Mouse (Mus musculus) midbrain, embryonic 12.5 days (tissue): ENCODE results near the gene Ctnna2. TPM values are rescaled to one million over a fixed set of nuclear protein-coding genes. Genes with fewer than 3 reads are reported as not detected.
A peak's percentile ranks its signal among the peaks of the same experiment; 100 is the strongest.

Experiments
- ATAC-seq: fragments of 200-750 bp; cut with Nextera tagmentation; 2 replicates; pipeline ENCODE4 v1.8.0; 2017; ENCODE audit warnings: low read depth, moderate TSS enrichment, moderate library complexity; ENCODE audit not compliant: low FRiP score
- H3K27ac ChIP-seq: fragments of 300-500 bp; sonication (generic); replicated peaks from 2 replicates; pipeline ENCODE4 v1.5.1; 2016; ENCODE audit warnings: mild to moderate bottlenecking
- H3K27me3 ChIP-seq: fragments of 300-500 bp; sonication (generic); 2 replicates; pipeline ENCODE4 v1.6.1; 2016; ENCODE audit warnings: mild to moderate bottlenecking
- H3K36me3 ChIP-seq: fragments of 300-500 bp; sonication (generic); 2 replicates; pipeline ENCODE4 v1.6.1; 2016
- H3K4me1 ChIP-seq: fragments of 300-500 bp; sonication (generic); 2 replicates; pipeline ENCODE4 v1.6.1; 2016
- H3K4me2 ChIP-seq: fragments of 300-500 bp; sonication (generic); replicated peaks from 2 replicates; pipeline ENCODE4 v1.6.1; 2016; ENCODE audit warnings: mild to moderate bottlenecking, moderate library complexity
- H3K4me3 ChIP-seq: fragments of 300-500 bp; sonication (generic); 2 replicates; pipeline ENCODE4 v1.5.1; 2016; ENCODE audit warnings: mild to moderate bottlenecking
- H3K9ac ChIP-seq: fragments of 300-500 bp; sonication (generic); replicated peaks from 2 replicates; pipeline ENCODE4 v1.6.1; 2016; ENCODE audit warnings: mild to moderate bottlenecking, moderate library complexity
- H3K9me3 ChIP-seq: fragments of 300-500 bp; sonication (generic); 2 replicates; pipeline ENCODE4 v1.6.1; 2016; ENCODE audit warnings: mild to moderate bottlenecking
- WGBS: fragments of 180-500 bp; shearing (Covaris S2); methylation state at CpG from one replicate; pipeline ENCODE4 v1.1.7; 2016; 5-methylcytosine and 5-hydroxymethylcytosine counted together
- polyA plus RNA-seq: library from polyadenylated mRNA; unstranded; fragments of >200 nt; fragmentation: Nextera tagmentation; extraction: Ambion mirVana; gene quantifications from 2 replicates; pipeline ENCODE4 v1.2.1, GENCODE M21; 2016

Gene Ctnna2
- polyA plus RNA-seq, 1 experiment from 2014 or later, result 82.0 TPM

GRCm38 (mm10) chr6:77050690-77051089 is 928.8 kb downstream of the Ctnna2 start:
- no peaks in the 10 kb centered on the region for H3K9me3 ChIP-seq
- peaks cover 23% of the 10 kb centered on the region for H3K4me1 ChIP-seq
- ATAC-seq, result peak; percentile 72
- H3K27ac ChIP-seq, result peak overlapping the region; percentile 46; the same call in 1 of the 2 replicates
- no peak overlapping the region for H3K4me2 ChIP-seq
- no peaks in the 10 kb centered on the region for H3K36me3 ChIP-seq
- WGBS, result 18% methylated on average over 3 of the region's 3 CpGs
- no peaks in the 10 kb centered on the region for H3K27me3 ChIP-seq
- H3K9ac ChIP-seq, result no peak overlapping the region
- no peak overlapping the region for H3K4me3 ChIP-seq

GRCm38 (mm10) chr6:77050193-77050592 is 929.3 kb downstream of the Ctnna2 start:
- H3K9me3 ChIP-seq, result no peaks in the 10 kb centered on the region
- H3K27ac ChIP-seq, result peak overlapping the region; percentile 46; the same call in 1 of the 2 replicates
- H3K4me1 ChIP-seq, result peaks cover 23% of the 10 kb centered on the region
- no peak overlapping the region for H3K9ac ChIP-seq
- ATAC-seq, result no peak
- no peak overlapping the region for H3K4me3 ChIP-seq
- H3K27me3 ChIP-seq, result no peaks in the 10 kb centered on the region
- no peak overlapping the region for H3K4me2 ChIP-seq
- no peaks in the 10 kb centered on the region for H3K36me3 ChIP-seq
- WGBS, result 41% methylated on average over 2 of the region's 2 CpGs

GRCm38 (mm10) chr6:77047568-77047967 is 931.9 kb downstream of the Ctnna2 start:
- no peak overlapping the region for H3K27ac ChIP-seq
- H3K9ac ChIP-seq, result no peak overlapping the region
- H3K4me1 ChIP-seq, result peaks cover 29% of the 10 kb centered on the region
- no peak overlapping the region for H3K4me2 ChIP-seq
- ATAC-seq, result peak; percentile 65; the same call in 1 of the 2 replicates
- no peaks in the 10 kb centered on the region for H3K36me3 ChIP-seq
- 22% methylated on average over 1 of the region's 1 CpGs for WGBS
- H3K27me3 ChIP-seq, result no peaks in the 10 kb centered on the region
- no peaks in the 10 kb centered on the region for H3K9me3 ChIP-seq
- H3K4me3 ChIP-seq, result no peak overlapping the region

GRCm38 (mm10) chr6:77025066-77025465 is 954.4 kb downstream of the Ctnna2 start:
- Histone ChIP-seq H3K36me3 (no peaks in the 10 kb centered on the region), H3K4me2 (no peak overlapping the region), H3K9ac (no peak overlapping the region), H3K27ac (no peak overlapping the region), H3K27me3 (no peaks in the 10 kb centered on the region), H3K9me3 (no peaks in the 10 kb centered on the region), H3K4me1 (no peaks in the 10 kb centered on the region), H3K4me3 (no peak overlapping the region)
- ATAC-seq, result no peak

DNA sequence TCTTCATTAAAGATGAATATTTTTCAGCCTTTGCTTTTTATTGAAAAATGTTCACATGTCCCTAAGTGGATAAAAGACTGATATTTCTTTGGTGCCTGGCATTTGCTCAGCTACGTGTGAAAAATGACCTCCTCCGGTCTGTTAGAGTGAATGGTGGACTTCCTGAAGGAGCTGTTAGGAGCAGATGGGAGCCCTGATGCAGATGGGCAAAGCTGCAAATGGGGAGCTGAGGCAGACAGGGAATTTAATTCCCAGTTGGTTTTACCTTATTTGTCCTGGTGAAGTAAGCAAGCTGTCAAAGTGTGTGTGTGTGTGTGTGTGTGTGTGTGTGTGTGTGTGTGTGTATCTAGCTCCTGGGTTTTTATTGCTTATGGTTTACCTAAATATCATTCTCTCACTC is 966.3 kb downstream of the Ctnna2 start:
- Histone ChIP-seq H3K9me3 (no peaks in the 10 kb centered on the region), H3K4me1 (no peaks in the 10 kb centered on the region), H3K36me3 (no peaks in the 10 kb centered on the region)

GRCm38 (mm10) chr6:77011001-77011400 is 968.5 kb downstream of the Ctnna2 start:
- Histone ChIP-seq H3K27ac (no peak overlapping the region), H3K4me2 (no peak overlapping the region), H3K4me3 (no peak overlapping the region), H3K36me3 (no peaks in the 10 kb centered on the region), H3K9ac (no peak overlapping the region), H3K9me3 (no peaks in the 10 kb centered on the region), H3K27me3 (no peaks in the 10 kb centered on the region), H3K4me1 (no peaks in the 10 kb centered on the region)
- WGBS, result 90% methylated on average over 1 of the region's 1 CpGs
- no peak for ATAC-seq

More for the DNA sequence above, 966.3 kb downstream of the Ctnna2 start:
- H3K4me3 ChIP-seq, result no peak overlapping the region
- no peak for ATAC-seq
- H3K4me2 ChIP-seq, result no peak overlapping the region
- 78% methylated on average over 2 of the region's 2 CpGs for WGBS
- H3K27me3 ChIP-seq, result no peaks in the 10 kb centered on the region
- H3K9ac ChIP-seq, result no peak overlapping the region
- no peak overlapping the region for H3K27ac ChIP-seq

DNA sequence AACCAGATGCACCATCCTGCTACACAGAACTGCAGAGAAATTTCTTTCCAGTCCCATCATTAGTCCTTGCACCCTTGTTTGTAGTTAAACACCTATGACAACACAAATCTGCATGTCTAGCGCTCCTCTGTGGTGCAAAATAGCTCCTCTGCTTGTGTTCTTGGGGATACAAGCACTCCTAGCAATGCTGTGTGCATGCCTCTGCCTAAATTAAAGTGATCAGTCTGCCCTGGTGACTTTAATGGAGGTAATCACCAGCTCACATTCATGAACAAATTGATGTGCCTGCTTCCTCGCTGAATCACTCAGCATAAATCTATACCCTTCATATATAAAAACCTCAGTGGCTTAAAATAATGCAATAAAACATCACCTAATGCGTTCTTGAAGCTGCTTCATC is 987.4 kb downstream of the Ctnna2 start:
- Histone ChIP-seq H3K9me3 (no peaks in the 10 kb centered on the region), H3K4me3 (no peak overlapping the region), H3K4me2 (no peak overlapping the region), H3K9ac (no peak overlapping the region), H3K36me3 (no peaks in the 10 kb centered on the region), H3K27me3 (no peaks in the 10 kb centered on the region), H3K27ac (no peak overlapping the region), H3K4me1 (no peaks in the 10 kb centered on the region)
- ATAC-seq, result no peak
- 72% methylated on average over 3 of the region's 3 CpGs for WGBS

GRCm38 (mm10) chr6:76984773-76985172 is 994.7 kb downstream of the Ctnna2 start:
- Histone ChIP-seq H3K4me2 (no peak overlapping the region), H3K9me3 (no peaks in the 10 kb centered on the region), H3K4me1 (no peaks in the 10 kb centered on the region), H3K4me3 (no peak overlapping the region), H3K9ac (no peak overlapping the region), H3K27ac (no peak overlapping the region), H3K36me3 (no peaks in the 10 kb centered on the region), H3K27me3 (no peaks in the 10 kb centered on the region)
- no peak for ATAC-seq
- 76% methylated on average over 4 of the region's 4 CpGs for WGBS

GRCm38 (mm10) chr6:76981651-76982050 is 997.8 kb downstream of the Ctnna2 start:
- no peaks in the 10 kb centered on the region for H3K36me3 ChIP-seq
- H3K27ac ChIP-seq, result no peak overlapping the region
- H3K9ac ChIP-seq, result no peak overlapping the region
- ATAC-seq, result no peak
- H3K9me3 ChIP-seq, result no peaks in the 10 kb centered on the region
- H3K27me3 ChIP-seq, result no peaks in the 10 kb centered on the region
- H3K4me1 ChIP-seq, result peaks cover 6% of the 10 kb centered on the region; the same call in 1 of the 2 replicates
- H3K4me2 ChIP-seq, result no peak overlapping the region
- whole genome bisulfite sequencing, result 100% methylated on average over 1 of the region's 1 CpGs
- H3K4me3 ChIP-seq, result no peak overlapping the region

DNA sequence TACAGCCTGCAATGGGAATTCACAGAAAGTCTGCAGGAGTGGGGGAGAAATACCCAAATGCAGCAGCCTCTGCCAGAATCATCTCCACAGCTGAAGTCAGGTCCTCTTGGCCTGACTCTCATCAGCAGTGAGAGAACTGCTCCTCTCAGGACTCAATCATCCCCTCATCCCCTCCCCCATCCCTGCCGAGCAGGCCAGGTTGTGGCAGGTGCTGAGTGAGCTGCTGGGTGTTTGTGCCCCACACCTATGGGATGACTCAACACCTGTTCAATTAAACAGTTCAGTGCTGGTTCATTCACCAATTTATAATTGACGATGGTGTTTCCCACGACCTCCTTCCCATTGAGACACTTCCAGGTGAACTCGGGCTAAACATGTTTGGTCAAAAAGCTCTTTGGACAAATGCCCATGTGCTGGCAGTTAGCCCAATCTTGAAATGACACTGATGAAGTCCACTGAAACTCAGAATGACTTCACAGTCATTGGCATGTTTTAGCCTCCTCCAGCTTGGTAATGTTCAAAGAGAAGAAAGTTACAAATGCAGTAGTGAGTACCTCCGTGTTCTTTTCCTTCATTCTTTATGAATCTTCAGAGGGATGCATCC is 1000.1 kb downstream of the Ctnna2 start:
- Histone ChIP-seq H3K4me2 (no peak overlapping the region), H3K4me3 (no peak overlapping the region), H3K36me3 (no peaks in the 10 kb centered on the region), H3K27me3 (no peaks in the 10 kb centered on the region), H3K9ac (no peak overlapping the region), H3K9me3 (no peaks in the 10 kb centered on the region), H3K4me1 (peaks cover 6% of the 10 kb centered on the region; the same call in 1 of the 2 replicates), H3K27ac (no peak overlapping the region)
- 87% methylated on average over 5 of the region's 5 CpGs for WGBS
- ATAC-seq, result no peak

DNA sequence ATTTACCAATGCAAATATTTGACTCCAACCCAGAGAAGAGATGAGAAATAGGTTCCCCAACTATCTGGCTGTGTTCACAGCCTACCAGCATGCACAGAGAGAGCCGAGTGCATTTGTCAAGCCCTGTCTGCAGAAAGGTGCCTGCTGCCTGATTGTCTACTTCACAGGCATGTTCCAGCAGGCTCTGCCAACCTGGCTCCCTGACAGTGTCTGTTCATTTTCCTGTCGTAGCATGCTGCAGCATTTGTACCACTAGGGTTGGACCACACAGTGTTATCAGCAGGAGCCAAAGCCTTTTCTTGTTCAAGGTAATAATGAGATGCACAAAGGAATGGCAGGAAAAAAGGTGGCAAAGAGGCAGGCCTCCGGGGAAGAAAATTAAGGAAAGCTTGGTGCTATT is 1001.7 kb downstream of the Ctnna2 start:
- whole genome bisulfite sequencing, result 14% methylated on average over 3 of the region's 3 CpGs
- ATAC-seq, result no peak
- H3K4me3 ChIP-seq, result no peak overlapping the region

DNA sequence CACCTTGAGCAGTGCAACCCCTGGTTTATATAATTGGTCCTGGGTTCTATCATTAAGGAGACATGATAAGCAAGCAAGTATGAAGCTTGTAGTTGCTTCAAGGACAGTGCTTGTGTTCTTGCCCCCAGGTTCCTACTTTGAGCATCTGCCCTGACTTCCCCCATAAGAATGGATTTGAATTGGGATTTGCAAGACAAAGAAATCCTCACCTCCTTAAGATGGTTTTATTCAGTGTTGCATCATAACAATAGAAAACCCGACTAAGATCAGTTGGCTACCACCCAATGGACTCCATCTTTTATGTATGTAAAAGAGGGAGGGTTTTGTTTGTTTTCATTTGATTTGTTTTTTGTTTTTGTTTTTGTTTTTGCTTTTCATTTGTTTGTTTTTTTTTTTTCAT is 1005.2 kb downstream of the Ctnna2 start:
- H3K9me3 ChIP-seq, result no peaks in the 10 kb centered on the region
- peaks cover 6% of the 10 kb centered on the region; the same call in 1 of the 2 replicates for H3K4me1 ChIP-seq
- no peak overlapping the region for H3K4me3 ChIP-seq
- no peak for ATAC-seq
- H3K27me3 ChIP-seq, result no peaks in the 10 kb centered on the region
- H3K27ac ChIP-seq, result no peak overlapping the region
- no peak overlapping the region for H3K9ac ChIP-seq
- no peak overlapping the region for H3K4me2 ChIP-seq
- H3K36me3 ChIP-seq, result no peaks in the 10 kb centered on the region
- 75% methylated on average over 1 of the region's 1 CpGs for WGBS

More for the DNA sequence above, 1001.7 kb downstream of the Ctnna2 start:
- Histone ChIP-seq H3K4me1 (peaks cover 6% of the 10 kb centered on the region; the same call in 1 of the 2 replicates), H3K27ac (no peak overlapping the region), H3K9ac (no peak overlapping the region), H3K9me3 (no peaks in the 10 kb centered on the region), H3K4me2 (no peak overlapping the region), H3K27me3 (no peaks in the 10 kb centered on the region), H3K36me3 (no peaks in the 10 kb centered on the region)

DNA sequence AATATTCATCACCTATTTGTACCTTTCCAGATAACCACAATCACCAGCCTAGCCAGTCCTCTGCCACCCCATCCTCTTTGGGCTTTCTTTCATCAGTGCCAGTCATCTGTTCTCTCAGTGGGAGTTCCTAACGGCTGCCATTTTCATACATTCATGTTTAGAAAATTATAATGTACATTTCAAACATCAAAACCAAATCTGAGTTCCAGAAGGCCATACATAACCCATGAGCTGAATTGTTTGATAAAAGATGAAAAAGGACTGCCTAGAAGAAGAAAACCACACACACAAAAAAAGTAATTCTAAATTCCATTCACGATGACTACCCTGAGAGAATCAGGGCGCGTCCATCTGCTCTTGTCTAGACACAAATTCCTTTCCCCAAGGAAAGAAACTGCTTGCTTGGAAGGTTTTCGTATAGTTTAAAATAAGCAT is 1014.5 kb downstream of the Ctnna2 start:
- Histone ChIP-seq H3K27ac (no peak overlapping the region), H3K27me3 (no peaks in the 10 kb centered on the region), H3K9ac (no peak overlapping the region), H3K4me1 (no peaks in the 10 kb centered on the region), H3K9me3 (no peaks in the 10 kb centered on the region), H3K4me3 (no peak overlapping the region), H3K36me3 (no peaks in the 10 kb centered on the region), H3K4me2 (no peak overlapping the region)
- ATAC-seq, result no peak
- WGBS, result 72% methylated on average over 5 of the region's 5 CpGs
